ENCODE assay signal across 9 mouse cellular contexts in genomic region chr1:29731930-29732329, GRCm38 (mm10).
DNase-seq lines count a peak whose midpoint lies in the region; ATAC-seq and TF ChIP-seq lines count a peak whose summit lies in the region.
"Had no signal": no experiment of that assay in that cellular context is flagged by ENCODE, and none has a peak within 500 bp of the region (broad histone marks: within the 10 kb centered on the region; RNA-seq: fewer than 3 reads in every experiment).

No protein-coding gene starts in this region.

- no peaks in the 10 kb centered on the region for H3K9me3 ChIP-seq in forebrain, postnatal 0 days (ENCODE audit: low read length)
- no peaks in the 10 kb centered on the region for H3K9me3 ChIP-seq in forebrain, embryonic 12.5 days
- H3K9me3 ChIP-seq in midbrain, embryonic 13.5 days, result no peaks in the 10 kb centered on the region
- no peaks in the 10 kb centered on the region for H3K9me3 ChIP-seq in midbrain, embryonic 11.5 days (ENCODE audit: control insufficient read depth, low read length)
- no peaks in the 10 kb centered on the region for H3K9me3 ChIP-seq in hindbrain, embryonic 14.5 days (ENCODE audit: control insufficient read depth, low read length)
- no peaks in the 10 kb centered on the region for H3K9me3 ChIP-seq in neural tube, embryonic 15.5 days (replicated peaks)

- no peaks in the 10 kb centered on the region for H3K4me1 ChIP-seq in forebrain, postnatal 0 days (ENCODE audit: insufficient read depth)
- no peaks in the 10 kb centered on the region for H3K4me1 ChIP-seq in forebrain, embryonic 12.5 days
- no peaks in the 10 kb centered on the region for H3K4me1 ChIP-seq in midbrain, embryonic 13.5 days (replicated peaks)
- no peaks in the 10 kb centered on the region for H3K4me1 ChIP-seq in midbrain, embryonic 11.5 days (ENCODE audit: control insufficient read depth, insufficient read depth, low read length)
- no peaks in the 10 kb centered on the region for H3K4me1 ChIP-seq in hindbrain, embryonic 14.5 days (replicated peaks; ENCODE audit: control insufficient read depth, insufficient read depth, low read length)
- H3K4me1 ChIP-seq in neural tube, embryonic 15.5 days, result no peaks in the 10 kb centered on the region

- H3K36me3 ChIP-seq in forebrain, postnatal 0 days (ENCODE audit: insufficient read depth), result no peaks in the 10 kb centered on the region
- H3K36me3 ChIP-seq in forebrain, embryonic 12.5 days (replicated peaks), result no peaks in the 10 kb centered on the region
- H3K36me3 ChIP-seq in midbrain, embryonic 13.5 days, result no peaks in the 10 kb centered on the region
- no peaks in the 10 kb centered on the region for H3K36me3 ChIP-seq in midbrain, embryonic 11.5 days (ENCODE audit: control insufficient read depth, insufficient read depth, low read length)
- no peaks in the 10 kb centered on the region for H3K36me3 ChIP-seq in hindbrain, embryonic 14.5 days (replicated peaks; ENCODE audit: control insufficient read depth, insufficient read depth)
- no peaks in the 10 kb centered on the region for H3K36me3 ChIP-seq in neural tube, embryonic 15.5 days

- DNase-seq in forebrain, postnatal 0 days, result peak; percentile 8
- no peak for DNase-seq in midbrain, embryonic 11.5 days (ENCODE audit: low spot score, missing footprints)
- DNase-seq in hindbrain, embryonic 14.5 days (ENCODE audit: low spot score), result peak; percentile 52
- DNase-seq in spleen, postnatal 36 days (ENCODE audit: low spot score in 2 of 2), result no peak
- no peak for DNase-seq in urinary bladder, postnatal 25 days (ENCODE audit: low spot score)
- DNase-seq: lung, adult 18-20 months had no signal

- H3K27ac ChIP-seq in forebrain, postnatal 0 days (ENCODE audit: low read depth, low read length), result no peak overlapping the region
- H3K27ac ChIP-seq in forebrain, embryonic 12.5 days, result no peak overlapping the region
- H3K27ac ChIP-seq in midbrain, embryonic 13.5 days, result no peak overlapping the region
- H3K27ac ChIP-seq in midbrain, embryonic 11.5 days (ENCODE audit: low read depth, low read length), result no peak overlapping the region
- no peak overlapping the region for H3K27ac ChIP-seq in hindbrain, embryonic 14.5 days
- H3K27ac ChIP-seq in neural tube, embryonic 15.5 days (replicated peaks), result no peak overlapping the region

- WGBS in forebrain, postnatal 0 days, result 54% methylated on average over 2 of the region's 2 CpGs
- WGBS in forebrain, embryonic 12.5 days, result 74% methylated on average over 2 of the region's 2 CpGs
- WGBS in midbrain, embryonic 13.5 days, result 57% methylated on average over 2 of the region's 2 CpGs
- WGBS in midbrain, embryonic 11.5 days, result 83% methylated on average over 2 of the region's 2 CpGs
- 43% methylated on average over 2 of the region's 2 CpGs for WGBS in hindbrain, embryonic 14.5 days
- 32% methylated on average over 2 of the region's 2 CpGs for WGBS in neural tube, embryonic 15.5 days

- no peak overlapping the region for H3K4me3 ChIP-seq in forebrain, postnatal 0 days (ENCODE audit: low read depth, low read length)
- H3K4me3 ChIP-seq in forebrain, embryonic 12.5 days (replicated peaks), result no peak overlapping the region
- no peak overlapping the region for H3K4me3 ChIP-seq in midbrain, embryonic 13.5 days (replicated peaks)
- H3K4me3 ChIP-seq in midbrain, embryonic 11.5 days (ENCODE audit: low read depth, low read length), result no peak overlapping the region
- H3K4me3 ChIP-seq in hindbrain, embryonic 14.5 days (replicated peaks; ENCODE audit: low read length), result no peak overlapping the region
- H3K4me3 ChIP-seq in neural tube, embryonic 15.5 days (replicated peaks), result no peak overlapping the region

- no peak for ATAC-seq in forebrain, postnatal 0 days
- ATAC-seq in forebrain, embryonic 12.5 days (ENCODE audit: low FRiP score), result no peak
- ATAC-seq in midbrain, embryonic 13.5 days, result peak; percentile 65; the same call in 1 of the 2 replicates
- no peak for ATAC-seq in midbrain, embryonic 11.5 days (ENCODE audit: low FRiP score)
- ATAC-seq in hindbrain, embryonic 14.5 days (ENCODE audit: low FRiP score), result no peak; the same call in 1 of the 2 replicates
- ATAC-seq in neural tube, embryonic 15.5 days (ENCODE audit: low FRiP score), result peak; percentile 61; the same call in 1 of the 2 replicates

- no peak for TF ChIP-seq CTCF in forebrain, postnatal 0 days (IDR thresholded peaks at IDR 0.05; ENCODE audit: low read depth)

- no peaks in the 10 kb centered on the region for H3K27me3 ChIP-seq in forebrain, postnatal 0 days (ENCODE audit: insufficient read depth, low read length)
- H3K27me3 ChIP-seq in forebrain, embryonic 12.5 days, result no peaks in the 10 kb centered on the region
- H3K27me3 ChIP-seq in midbrain, embryonic 13.5 days, result no peaks in the 10 kb centered on the region
- no peaks in the 10 kb centered on the region for H3K27me3 ChIP-seq in midbrain, embryonic 11.5 days (ENCODE audit: control insufficient read depth, insufficient read depth, low read length)
- H3K27me3 ChIP-seq in hindbrain, embryonic 14.5 days (ENCODE audit: control insufficient read depth, insufficient read depth, low read length), result no peaks in the 10 kb centered on the region
- H3K27me3 ChIP-seq in neural tube, embryonic 15.5 days (replicated peaks), result no peaks in the 10 kb centered on the region

- no peak overlapping the region for H3K9ac ChIP-seq in forebrain, postnatal 0 days
- H3K9ac ChIP-seq in forebrain, embryonic 12.5 days, result no peak overlapping the region
- H3K9ac ChIP-seq in midbrain, embryonic 13.5 days (replicated peaks), result no peak overlapping the region
- no peak overlapping the region for H3K9ac ChIP-seq in midbrain, embryonic 11.5 days (ENCODE audit: low read length)
- no peak overlapping the region for H3K9ac ChIP-seq in hindbrain, embryonic 14.5 days
- H3K9ac ChIP-seq in neural tube, embryonic 15.5 days (replicated peaks), result no peak overlapping the region

- no peak overlapping the region for H3K4me2 ChIP-seq in forebrain, postnatal 0 days (ENCODE audit: low read depth)
- no peak overlapping the region for H3K4me2 ChIP-seq in forebrain, embryonic 12.5 days
- no peak overlapping the region for H3K4me2 ChIP-seq in midbrain, embryonic 13.5 days (replicated peaks)
- no peak overlapping the region for H3K4me2 ChIP-seq in midbrain, embryonic 11.5 days
- no peak overlapping the region for H3K4me2 ChIP-seq in hindbrain, embryonic 14.5 days (replicated peaks)
- no peak overlapping the region for H3K4me2 ChIP-seq in neural tube, embryonic 15.5 days

Comparison
In these comparisons a context has a peak if more than half of its experiments do, and no peak if none do; other contexts are left out.
1. ATAC-seq: peak in midbrain, embryonic 13.5 days (single experiment) and neural tube, embryonic 15.5 days (single experiment); none in forebrain, postnatal 0 days (single experiment), forebrain, embryonic 12.5 days (single experiment), midbrain, embryonic 11.5 days (single experiment) and hindbrain, embryonic 14.5 days (single experiment).
2. DNase-seq: peak in forebrain, postnatal 0 days (single experiment) and hindbrain, embryonic 14.5 days (single experiment); none in midbrain, embryonic 11.5 days (single experiment), spleen, postnatal 36 days (0 of 2) and urinary bladder, postnatal 25 days (single experiment).